Mouse (Mus musculus) layer of hippocampus, adult 6 months (tissue): ENCODE measurements around the gene Pir. TPM values are rescaled to one million over a fixed set of nuclear protein-coding genes. Genes with fewer than 3 reads are reported as not detected.

Experiments
- long read RNA-seq, 2 experiments: library from polyadenylated mRNA; unstranded; transcript quantifications; one replicate each; pipeline ENCODE4 v2.0.0; 2019 to 2020
- polyA plus RNA-seq: library from polyadenylated mRNA; unstranded; fragments of <200 nt; fragmentation: Nextera tagmentation; gene quantifications from 2 replicates; pipeline ENCODE4 v1.2.3, GENCODE M21; 2021

Pir gene
- polyA plus RNA-seq = 13.2 and 13.9 TPM in 2 replicates
- long read RNA-seq, experiment 1, transcript Pir-201 (10 exons, 1,599 nt) = major isoform, 17 of 26 reads
- long read RNA-seq, experiment 1, partial matches to known transcripts = 2 of 26 reads
- long read RNA-seq, experiment 1, other reads (novel, unspliced or antisense) = 7 of 26 reads
- long read RNA-seq, experiment 2, transcript Pir-201 (10 exons, 1,599 nt) = major isoform, 26 of 31 reads
- long read RNA-seq, experiment 2, partial matches to known transcripts = 0 of 31 reads
- long read RNA-seq, experiment 2, other reads (novel, unspliced or antisense) = 5 of 31 reads

GRCm38 (mm10) chrX:164269285-164269761, at the start of gene Pir:
Gene Pir, plus strand, starts transcription at chrX:164269371.

DNA sequence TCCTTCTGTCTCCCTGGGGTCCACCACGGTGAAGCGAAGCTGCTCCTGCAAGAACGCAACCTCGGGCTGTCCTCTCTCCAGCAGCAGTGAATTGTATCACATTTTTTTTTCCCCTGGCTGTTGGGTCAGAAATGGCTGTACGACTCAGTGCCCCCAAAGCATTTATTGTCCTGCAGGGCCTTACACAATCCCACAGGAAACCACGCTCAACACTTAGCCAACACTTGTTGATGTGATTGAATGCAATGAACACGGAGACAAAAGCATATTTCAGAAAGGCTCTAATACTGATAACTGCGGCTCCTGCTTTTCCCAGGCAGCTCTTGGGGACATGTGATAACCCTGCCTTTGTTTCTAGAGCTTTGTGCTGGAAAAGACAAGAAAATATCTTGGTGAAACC, 11.1 kb upstream of the Pir start, which contains the start of gene Bmx:
Gene Bmx (minus strand): TSS at position 137 of the 400 bp plus-strand sequence.

DNA sequence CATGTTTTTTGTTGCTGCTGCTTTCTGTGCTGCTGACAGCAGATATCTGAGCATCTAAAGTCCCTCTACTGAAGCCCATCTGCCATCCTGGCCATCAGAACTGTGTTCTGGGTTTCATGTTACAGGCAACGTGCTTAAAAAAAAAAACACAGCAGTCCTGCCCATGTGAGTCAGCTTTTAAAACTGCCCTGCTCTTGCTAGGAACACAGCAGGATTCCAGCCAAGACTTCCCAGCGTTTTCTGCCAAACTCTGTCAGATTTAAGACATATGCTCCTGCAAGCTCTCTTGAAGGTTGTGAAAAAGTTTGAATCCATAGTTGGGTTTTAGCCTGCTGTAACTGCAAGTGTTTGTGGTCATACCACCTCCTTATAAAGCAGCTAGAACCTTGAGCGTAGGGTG, 103.9 kb downstream of the Pir start, which contains the start of gene Vegfd:
Gene Vegfd (plus strand): TSS at position 298 of the 400 bp plus-strand sequence.

DNA sequence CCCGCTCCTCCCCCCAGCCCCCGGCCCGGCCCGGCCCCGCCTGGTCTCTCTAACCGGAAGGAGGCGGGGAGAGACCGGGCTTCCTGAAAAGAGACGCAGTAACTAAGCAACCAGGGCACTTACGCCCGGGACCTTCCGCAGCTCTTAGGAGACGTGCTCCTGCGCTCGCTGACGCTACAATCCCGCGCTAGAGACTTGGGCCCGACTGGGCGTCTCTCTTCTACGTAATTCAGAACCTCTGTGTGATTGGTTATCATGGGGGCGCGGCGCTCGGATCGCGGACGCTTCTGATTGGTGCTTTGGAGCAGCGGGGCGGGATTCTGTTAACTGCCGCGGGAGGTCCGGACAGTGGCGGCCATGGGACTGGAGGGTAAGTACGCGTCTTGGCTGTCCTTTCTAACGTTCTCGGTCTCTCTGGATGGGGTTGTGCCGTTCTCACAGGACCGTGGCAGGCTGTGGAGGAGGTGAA, 150.3 kb downstream of the Pir start, which contains the start of gene Piga:
Gene Piga (plus strand): TSS at position 317 of the 469 bp plus-strand sequence.

Other genes with a start within 250 kb of the Pir start
- 0.39 and 0.48 TPM in 2 replicates for gene Car5b, start 241.4 kb upstream of the Pir start, polyA plus RNA-seq
- gene Siah1b, start 192.9 kb upstream of the Pir start, polyA plus RNA-seq = 11.8 and 11.9 TPM in 2 replicates
- gene Cltrn, start 180.5 kb upstream of the Pir start, polyA plus RNA-seq = 3.3 TPM in 1 of 2 replicates, not detected in the other
- gene Ace2, start 130.0 kb upstream of the Pir start, polyA plus RNA-seq = 0.31 and 0.48 TPM in 2 replicates
- gene Bmx, start 11.2 kb upstream of the Pir start, polyA plus RNA-seq = 0.19 and 0.33 TPM in 2 replicates
- gene Vegfd, start 104.0 kb downstream of the Pir start, polyA plus RNA-seq = 2.1 and 2.3 TPM in 2 replicates
- 2.0 and 2.2 TPM in 2 replicates for gene Piga, start 150.4 kb downstream of the Pir start, polyA plus RNA-seq
- gene Asb11, start 167.6 kb downstream of the Pir start, polyA plus RNA-seq = 1.7 and 1.8 TPM in 2 replicates
- gene Asb9, start 237.0 kb downstream of the Pir start, polyA plus RNA-seq = not detected in 2 replicates